Mouse (Mus musculus): ENCODE data around the gene Ankrd27.
A peak's percentile ranks its signal among the peaks of the same experiment; 100 is the strongest.

Ankrd27 gene

DNA sequence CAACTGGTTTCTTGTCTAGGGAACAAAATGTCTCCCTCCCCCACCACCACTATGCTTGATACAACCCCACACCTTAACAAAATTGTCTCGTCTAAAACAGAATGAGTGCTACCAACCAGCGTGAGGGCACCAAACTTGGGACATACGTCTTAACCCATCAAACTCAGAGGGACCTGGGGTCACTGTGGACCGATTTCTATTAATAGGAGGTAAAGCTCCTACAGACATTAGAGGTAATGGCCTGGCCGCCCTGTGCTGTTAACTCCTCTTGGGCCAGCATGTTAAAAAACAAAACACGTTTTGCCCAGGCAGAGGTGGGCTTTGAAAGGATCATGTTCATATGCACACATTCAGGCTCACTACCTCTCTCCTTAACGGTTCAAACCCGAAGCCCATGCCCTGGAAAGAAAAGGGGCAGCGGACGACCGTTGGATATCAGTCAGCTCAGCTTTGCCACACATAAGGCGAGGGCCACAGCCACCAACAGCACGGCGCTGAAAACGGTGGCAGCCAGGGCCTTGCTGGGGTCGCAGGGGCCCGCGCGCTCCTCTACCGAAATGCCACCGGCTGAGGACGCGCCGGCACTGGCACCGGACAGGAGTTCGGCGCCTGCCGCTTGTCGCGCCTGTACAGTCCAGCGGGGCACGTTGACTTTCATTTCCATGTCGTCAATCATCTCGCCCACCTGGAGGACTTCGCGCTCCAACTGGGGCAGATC is 1.8 kb upstream of the Ankrd27 start:
- no peak for DNase-seq

DNA sequence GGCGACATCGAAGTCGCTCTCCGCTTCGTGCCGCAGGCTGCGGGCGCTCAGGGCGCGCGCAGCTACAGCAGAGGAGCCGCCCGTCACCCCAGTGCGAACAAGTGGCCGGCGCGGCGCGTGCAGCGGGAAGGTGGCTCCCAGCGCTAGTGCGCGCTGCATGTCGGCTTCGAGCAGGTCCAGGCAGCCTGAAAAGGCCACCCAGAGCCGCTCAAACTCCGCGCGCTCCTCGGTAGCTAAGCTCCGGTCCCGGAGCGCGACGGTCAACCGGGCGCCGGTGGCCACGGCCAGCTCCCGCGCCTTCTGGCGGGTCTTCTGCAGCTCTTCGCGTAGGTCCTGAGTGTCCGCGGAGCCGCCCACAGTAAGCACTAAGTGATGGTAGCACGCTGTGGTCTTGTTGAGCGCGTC is 1.3 kb upstream of the Ankrd27 start:
- no peak for DNase-seq

DNA sequence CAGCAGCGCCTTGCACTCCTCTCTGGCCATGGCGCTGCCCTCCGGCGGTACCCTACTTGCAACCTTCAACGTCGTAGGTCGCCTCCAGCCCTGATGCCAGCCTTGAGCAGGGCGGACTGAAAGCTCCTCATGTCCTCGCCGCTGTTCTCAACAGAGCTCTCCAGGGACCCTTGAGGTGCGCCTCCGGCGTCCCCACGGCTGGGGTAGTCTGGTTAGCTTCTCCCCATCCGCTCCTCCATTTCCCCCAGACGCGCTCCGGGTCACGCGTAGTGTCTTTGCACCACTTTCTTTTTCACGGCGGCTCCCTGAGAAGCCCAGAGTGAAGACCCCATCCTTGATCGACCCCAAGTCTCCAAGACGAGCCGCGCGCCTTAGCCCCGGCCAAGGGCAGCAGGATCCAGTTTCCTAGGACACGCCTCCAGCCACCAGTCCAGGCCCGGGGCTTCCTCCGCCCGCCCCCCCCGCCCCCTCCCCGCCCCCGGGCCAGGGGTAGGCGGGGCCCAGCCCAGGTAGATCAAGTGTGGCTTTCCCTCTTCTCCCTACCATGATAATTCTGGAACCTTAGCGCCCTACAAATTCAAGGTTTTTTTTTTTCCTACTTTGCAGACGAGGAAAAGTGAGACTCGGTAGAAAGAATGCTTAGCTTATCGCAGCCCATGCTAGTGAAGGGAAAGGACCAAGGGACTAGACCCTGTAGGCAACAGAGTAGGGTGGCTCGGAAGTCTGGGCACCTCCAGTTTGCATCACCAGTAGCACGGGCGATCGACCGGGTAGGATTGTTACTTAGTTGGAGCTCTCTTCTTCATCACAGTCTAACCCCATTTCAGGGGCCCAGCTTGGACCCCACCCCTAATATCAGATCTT is 621 bp upstream of the Ankrd27 start, which contains the start of gene Rgs9bp:
Gene Rgs9bp (minus strand): TSS at position 392 of the 864 bp plus-strand sequence.
- DNase-seq, result peak; percentile 56

DNA sequence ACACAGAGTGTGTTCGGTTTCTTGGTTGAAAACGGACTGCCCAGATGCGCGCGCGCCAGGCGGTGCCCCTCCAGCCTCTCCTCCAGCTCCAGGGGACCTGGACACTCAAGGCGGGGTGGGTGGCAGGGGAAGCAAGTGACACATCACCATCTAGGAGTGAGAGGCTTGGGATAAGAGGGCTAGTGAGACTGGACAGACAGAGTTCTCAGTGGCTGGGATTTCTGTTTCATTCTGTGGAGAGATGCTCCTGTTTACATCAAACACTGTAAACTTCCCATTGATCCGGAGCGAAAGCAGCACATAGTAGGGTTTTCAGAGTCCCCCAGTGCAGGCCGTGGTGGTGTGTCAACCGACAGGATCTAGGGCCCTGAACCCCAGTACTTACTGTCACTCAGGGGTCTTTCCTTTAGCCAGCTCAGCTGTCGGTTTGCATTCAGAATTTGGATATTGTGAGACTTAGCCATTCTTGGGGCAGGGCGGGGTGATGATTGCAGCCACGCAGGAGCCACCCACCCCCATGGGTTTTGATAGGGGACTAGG is 932 bp downstream of the Ankrd27 start:
- DNase-seq, result no peak

DNA sequence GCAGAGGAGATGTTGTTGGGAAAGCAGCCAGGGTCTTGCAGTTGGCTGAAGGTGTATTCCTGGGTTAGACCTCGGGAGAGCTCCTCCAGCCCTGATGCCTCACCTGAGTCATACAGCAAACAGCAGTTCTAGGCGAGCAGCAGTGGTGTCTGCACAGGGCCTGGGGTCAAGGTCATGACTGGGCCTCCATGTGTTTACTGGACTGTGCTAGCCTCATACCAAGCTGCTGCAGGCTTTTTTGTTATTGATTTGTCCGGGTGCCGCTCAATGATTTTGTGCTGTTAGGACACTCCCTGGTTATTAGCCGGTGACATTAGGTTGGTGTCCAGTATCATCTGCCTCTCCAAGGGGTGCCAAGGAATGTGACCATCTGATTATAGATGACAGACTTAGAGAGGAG is 1.7 kb downstream of the Ankrd27 start:
- DNase-seq, result no peak

DNA sequence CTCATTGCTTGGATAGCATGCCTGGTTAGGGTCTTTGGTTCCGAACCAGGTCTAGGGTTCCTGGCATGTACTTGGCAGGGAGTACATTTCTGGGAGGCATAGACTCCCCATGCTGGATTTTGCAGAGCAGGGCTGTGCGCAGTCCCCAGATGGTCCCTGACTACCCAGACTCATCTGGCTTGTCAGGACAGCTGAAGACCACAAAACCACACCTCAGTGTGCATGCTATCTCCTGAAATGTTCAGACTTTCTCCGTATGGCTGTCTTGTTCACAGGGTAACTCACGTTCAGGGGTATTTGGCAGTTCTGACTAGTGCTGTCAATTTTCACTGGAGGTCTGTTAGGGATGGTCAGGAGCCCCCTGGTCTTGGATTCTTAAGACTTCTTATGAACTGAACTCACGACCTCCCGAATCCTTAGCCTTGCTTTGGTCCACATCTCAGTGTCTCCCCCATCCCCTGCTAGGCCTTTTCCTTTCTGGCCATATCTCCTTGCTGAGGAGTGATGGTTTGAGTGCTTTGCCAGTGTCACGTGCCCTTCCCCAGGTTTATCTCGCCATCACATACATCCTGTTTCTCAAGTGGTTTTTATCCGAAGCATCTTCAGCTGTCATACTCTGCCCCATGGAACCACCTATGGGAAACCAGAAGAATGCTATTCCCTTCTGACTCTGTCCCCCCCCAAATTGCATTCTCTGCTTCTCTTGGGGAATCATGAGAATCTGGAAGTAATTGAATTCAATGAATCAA is 2.8 kb downstream of the Ankrd27 start:
- no peak for DNase-seq

DNA sequence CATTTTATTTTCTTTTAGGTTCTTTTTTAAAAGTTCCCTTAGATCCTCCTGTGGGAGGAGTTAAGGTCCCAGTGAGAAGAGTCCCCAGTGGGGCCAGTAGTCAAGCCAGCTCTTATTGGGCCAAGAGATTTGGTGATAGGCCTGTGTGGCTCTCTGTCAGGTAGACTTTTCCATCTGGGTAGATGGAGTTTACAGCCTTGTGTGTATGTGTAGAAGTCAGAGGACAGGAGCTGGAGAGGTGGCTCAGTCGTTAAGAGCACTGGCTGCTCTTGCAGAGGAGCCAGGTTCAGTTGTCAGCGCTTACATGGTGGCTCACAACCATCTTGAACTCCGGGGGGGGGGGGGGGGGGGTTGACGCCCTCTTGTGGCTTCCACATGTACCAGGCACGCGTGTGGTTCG is 3.4 kb downstream of the Ankrd27 start:
- no peak for DNase-seq

DNA sequence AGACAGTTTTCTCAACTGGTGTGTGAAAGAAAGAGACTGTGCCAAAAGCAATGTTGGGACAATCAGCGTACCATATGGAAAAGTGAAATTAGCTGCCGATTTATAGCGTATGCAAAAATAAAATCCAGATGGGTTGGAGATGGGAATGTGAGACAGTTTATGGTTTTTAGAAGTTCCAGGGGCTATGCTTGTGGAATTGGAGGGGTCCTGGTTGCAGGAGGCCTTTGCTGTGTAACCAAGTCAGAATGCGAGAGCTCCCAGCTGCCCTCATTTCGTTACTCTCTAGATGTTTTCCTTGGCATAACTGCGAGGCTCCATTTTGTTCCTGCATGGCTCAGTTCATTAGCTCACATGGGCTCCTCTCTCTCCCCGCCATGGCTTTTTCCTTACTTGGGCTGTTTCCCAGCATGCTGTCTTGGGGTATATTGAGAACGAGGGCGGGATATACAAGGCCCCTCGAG is 4.7 kb downstream of the Ankrd27 start:
- DNase-seq, result no peak

DNA sequence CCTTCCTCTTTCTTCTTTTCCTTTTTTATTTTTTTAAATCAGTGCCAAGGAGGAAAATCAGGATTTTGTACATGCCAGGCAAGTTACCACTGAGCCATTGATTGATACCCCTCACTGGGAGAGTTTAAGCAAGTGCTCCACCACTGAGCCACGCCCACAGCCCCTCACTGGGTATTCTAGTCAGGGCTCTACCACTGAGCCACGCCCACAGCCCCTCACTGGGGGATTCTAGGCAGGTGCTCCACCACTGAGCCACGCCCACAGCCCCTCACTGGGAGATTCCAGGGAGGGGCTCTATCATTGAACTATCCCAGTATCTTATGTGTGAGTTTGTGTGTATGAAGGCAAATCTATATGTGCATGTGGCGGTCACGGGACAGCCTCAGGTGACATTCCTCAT is 8.3 kb downstream of the Ankrd27 start:
- no peak for DNase-seq

DNA sequence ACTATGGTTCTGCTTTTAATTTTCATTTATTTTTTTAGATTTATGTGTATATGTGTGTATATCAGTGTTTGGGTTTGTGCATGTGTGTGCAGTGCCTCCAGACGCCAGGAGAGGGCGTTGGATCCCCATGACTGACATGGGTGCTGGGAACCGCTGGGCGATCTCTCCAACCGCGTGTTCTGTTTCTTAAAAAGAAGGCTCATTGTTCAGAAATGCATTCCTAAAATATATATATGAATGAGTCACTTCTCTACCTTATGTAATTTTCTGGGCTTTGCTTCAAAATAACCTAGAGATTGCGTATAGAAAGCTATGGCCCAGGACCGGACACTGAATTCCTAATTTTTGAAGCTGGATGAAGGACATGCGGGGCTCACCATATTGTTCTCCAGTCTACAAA is 13.4 kb downstream of the Ankrd27 start:
- DNase-seq, result no peak

DNA sequence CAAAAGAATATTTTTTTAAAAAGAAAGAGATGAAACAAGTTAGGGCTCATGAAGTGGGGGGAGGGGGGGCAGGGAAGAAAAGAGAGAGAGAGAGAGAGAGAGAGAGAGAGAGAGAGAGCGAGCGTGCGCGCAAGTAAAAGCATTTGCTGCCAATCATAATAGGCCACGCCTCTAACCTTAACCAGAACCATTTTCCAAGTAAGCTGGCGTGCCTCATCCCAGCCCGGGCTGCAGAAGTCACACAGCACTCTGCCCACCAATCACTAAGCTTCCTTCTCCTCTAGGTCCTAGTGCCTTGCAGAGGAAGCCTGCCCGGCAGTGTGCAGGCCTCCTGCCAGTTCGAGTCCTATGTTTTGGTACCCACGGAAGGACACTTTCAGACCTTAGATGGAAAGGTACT is 14.0 kb downstream of the Ankrd27 start:
- no peak for DNase-seq

DNA sequence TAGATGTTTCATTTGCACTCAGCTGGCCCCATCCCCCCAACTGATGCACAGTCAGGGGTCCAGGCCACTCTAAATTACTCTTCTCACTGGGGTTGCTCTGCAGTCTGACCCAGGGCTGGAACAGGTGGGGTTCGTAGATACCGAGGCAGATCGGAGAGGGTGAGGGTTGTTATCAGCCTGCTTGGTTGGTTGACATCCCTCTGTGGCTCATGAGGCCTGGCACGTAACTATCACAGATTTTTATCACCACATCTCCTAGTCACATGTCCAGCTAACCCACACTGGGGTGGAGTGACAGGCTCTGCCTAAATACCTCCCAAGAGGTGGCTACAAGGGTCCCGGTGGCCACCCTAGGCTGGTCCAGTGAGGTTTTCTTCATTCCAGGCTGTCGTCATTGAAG is 15.1 kb downstream of the Ankrd27 start:
- no peak for DNase-seq

DNA sequence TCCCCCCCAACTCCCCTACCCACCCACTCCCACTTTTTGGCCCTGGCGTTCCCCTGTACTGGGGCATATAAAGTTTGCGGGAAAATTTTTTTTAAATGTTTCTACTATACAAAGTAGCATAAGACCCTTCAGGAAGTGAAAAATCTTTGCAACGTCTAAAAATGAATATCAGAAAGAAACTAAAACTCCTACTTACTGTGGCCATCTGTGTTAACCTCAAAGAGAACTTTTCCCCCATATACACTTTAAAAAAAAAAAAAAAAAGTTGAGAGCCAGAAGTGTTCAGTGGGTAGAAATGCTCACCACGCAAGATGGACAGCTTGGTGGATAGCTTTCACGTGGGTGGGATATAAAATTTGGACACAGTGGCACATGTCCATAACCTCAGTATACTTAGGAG is 16.7 kb downstream of the Ankrd27 start:
- DNase-seq, result no peak

DNA sequence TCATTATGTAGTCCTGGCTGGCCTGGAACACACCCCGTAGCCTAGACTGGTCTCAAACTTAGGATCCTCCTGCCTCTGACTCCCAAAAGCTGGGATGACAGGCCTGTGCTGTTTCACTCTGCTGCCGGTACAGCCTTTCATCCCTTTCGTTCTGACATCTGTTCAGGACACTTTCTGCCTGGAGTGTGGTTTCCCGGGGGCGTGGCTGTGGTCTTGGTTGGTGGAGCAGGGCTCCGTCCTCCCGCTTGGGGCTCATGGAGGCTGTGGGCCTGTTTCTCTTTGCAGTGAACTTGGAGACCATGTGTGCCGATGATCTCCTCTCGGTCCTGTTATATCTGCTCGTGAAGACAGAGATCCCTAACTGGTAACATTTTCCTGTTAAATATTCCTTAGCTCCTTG is 20.8 kb downstream of the Ankrd27 start:
- no peak for DNase-seq

DNA sequence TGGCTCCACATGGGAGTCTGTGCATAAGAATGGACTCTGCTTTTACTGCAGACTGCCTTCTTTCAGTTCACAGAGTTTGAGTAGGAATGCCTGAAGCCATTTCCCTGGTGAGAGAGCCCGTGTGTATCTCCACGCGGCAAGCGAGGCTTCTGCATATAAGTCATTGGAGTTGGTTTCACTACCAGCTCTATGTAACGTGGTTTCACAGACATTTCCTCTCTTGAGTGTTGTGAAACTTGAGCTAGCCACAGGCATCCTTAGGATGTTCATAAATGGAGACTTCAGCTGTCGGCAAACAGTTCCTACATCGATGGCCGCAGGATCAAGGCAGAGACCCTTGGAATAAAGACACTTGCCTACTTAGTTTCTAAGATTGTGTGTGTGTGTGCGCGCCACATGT is 23.2 kb downstream of the Ankrd27 start:
- no peak for DNase-seq

DNA sequence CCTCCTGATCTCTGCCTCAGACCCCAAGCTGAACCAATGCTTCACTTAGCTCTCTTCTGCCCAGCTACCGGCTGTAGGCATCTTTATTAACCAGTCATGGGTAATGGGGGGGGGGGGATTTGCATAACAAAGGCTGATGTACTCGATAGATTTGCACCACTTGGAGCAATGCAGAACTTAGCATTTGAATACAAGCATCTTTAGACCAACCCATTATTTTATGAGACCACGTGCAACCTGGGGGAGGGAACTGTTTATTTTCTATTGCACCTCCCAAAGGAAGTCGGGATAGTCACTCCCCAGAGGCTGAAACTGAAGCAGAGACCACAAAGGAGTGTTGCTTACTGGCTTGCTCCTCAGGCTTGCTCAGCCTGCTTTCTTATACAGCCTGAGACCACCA is 31.5 kb downstream of the Ankrd27 start:
- DNase-seq, result no peak

DNA sequence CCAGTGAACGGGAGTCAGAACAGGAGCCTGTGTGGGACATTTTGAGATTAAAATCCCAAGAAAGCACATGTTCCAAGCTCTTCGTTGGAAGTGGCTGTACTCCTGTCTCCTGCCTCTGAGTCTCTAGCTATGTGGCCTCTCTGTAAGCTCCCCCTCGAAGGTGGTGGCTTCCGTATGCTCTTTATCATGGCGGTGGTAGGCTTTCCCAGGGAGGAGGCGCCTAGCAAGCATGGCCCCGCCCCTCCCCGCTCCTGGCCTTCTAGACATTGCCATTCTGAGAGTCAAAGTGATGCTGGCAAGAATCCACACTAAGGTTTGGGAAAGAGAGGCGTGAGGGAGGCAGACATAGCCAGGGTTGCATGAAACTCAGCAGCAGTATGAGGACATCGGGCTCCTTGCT is 36.6 kb downstream of the Ankrd27 start:
- no peak for DNase-seq

DNA sequence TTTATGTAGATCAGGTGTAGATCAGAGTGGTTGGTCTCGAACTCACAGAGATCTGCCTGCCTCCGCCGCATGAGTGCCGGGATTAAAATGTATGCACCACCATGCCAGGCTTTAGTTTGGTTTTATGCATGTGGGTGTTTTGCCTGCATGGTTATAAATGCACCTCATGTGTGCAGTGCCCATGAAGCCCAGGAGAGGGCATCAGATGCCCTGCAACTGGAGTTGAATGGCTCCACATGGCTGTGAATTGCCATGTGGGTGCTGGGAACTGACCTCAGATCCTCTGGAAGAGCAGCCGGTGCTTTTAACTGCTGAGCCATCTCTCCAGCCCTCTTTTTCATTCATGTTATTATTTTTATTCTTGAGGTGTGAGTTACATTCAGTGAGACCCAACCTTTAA is 40.0 kb downstream of the Ankrd27 start:
- no peak for DNase-seq

DNA sequence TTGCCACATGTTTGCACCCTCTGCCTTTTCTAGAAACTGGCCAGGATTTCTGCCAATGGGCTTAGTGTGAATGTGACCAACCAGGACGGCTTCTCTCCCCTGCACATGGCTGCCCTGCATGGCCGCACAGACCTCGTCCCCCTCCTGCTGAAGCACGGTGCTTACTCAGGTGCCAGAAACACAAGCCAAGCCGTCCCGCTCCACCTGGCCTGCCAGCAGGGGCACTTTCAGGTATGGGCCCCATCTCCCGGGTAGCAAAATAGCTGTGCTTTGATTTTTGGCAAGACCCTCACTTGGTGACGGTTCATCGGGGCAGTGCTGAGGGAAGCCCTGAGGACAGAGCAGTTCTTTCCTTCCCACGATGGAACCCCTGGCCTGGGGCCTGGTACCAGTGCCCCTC is 41.3 kb downstream of the Ankrd27 start:
- DNase-seq, result no peak

DNA sequence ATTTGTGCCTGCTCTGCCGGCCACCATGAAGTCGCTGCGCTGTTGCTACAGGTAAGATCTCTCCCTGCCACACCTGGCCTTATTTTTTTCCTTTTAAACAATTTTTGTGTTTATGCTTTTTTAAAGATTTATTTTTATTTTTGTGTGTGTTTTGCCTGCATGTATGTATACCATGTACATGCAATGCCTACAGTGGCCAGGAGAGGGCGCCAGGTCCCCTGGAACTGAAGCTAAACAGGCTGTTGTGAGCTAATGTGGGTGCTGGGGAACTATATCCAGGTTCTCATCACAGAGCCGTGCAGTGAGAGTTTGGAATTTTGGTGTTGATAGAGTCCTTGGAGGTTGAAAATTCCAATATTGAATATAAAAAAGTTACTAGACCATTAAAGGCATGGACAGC is 42.5 kb downstream of the Ankrd27 start:
- DNase-seq, result peak; percentile 30

DNA sequence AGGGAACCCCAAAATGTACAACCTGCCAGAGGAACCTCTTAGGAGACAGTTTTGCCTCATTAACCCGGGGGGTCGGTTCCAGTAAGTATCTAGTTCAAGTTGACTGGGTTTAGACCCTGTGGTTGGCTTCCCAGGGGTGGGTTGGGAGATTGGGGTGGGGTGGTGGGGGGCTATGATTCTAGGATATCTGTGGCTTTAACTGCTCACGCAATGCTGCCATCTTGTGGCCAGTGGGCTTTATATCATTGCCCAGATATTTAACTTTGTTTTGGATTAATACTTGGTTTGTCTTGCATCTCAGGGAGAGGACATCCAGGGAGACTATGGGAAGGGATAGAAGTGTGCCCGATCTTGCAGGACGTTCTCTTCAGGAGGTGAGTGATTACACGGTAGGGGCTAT is 50.2 kb downstream of the Ankrd27 start:
- no peak for DNase-seq

DNA sequence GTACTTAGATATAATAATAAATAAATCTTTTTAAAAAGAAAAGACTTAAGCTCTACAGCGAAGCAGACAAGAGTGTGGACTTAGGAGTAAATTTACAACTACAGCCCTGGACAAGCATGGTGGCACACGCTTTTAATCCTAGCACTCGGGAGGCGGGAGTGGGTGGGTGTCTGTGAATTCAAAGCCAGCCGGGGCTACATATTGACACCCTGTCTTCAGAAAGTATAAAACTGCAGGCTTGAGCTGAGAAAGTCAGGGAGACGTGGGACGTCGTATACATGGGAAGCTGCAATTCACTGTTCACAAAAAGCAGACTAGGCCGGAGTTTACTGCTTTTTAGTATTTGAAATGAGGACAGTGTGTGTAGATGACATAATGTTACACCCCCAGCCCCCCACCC is 50.8 kb downstream of the Ankrd27 start:
- DNase-seq, result no peak

DNA sequence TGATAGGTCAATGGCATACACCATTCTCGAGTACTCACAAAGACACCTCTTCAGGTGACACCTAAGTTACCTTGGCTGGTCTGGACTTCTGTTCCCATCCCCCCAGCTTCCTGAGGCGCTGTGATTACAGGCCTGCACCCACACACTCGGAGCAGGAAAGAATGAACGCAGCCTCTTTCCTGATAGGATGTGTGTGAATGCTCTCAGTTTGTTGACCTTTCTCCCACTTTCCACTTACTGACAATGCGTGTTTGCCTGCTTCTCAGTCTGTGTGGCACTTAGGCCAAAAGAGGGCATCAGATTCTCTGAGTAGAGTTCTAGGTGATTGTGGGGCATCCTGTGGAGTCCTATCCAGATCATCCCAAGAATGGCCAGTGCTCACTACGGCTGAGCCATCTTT is 54.0 kb downstream of the Ankrd27 start:
- DNase-seq, result no peak
